Mouse (Mus musculus) naive thymus-derived CD4-positive, alpha-beta T cell, adult 2 months (primary cell): Measurements from ENCODE around the gene Hnrnpk.
A peak's percentile ranks its signal among the peaks of the same experiment; 100 is the strongest.
"Not testable (repeated sequence)": the region's sequence is repeated elsewhere in the genome, so short reads cannot be mapped to it uniquely, and the experiment has no call there.

Source experiments
- DNase-seq: peaks from one replicate; pipeline ENCODE4 v3.0.0-alpha.2; 2011; ENCODE audit warnings: low read depth

Hnrnpk gene

GRCm38 (mm10) chr13:58403243-58403642 lies at the start of gene Hnrnpk:
Gene Hnrnpk (minus strand): TSS chr13:58403343.
- peak; percentile 13 for DNase-seq

- DNase-seq, result no peak
Observed at GRCm38 (mm10) chr13:58452246-58452645, 49.1 kb upstream of the Hnrnpk start.

- no peak for DNase-seq
Observed at GRCm38 (mm10) chr13:58450459-58451182, 47.5 kb upstream of the Hnrnpk start.

GRCm38 (mm10) chr13:58446541-58446940 lies 43.4 kb upstream of the Hnrnpk start:
- no peak for DNase-seq

- DNase-seq, result no peak
Observed at GRCm38 (mm10) chr13:58443787-58444186, 40.6 kb upstream of the Hnrnpk start.

GRCm38 (mm10) chr13:58443326-58443725 lies 40.2 kb upstream of the Hnrnpk start:
- no peak for DNase-seq

GRCm38 (mm10) chr13:58439716-58440115 lies 36.6 kb upstream of the Hnrnpk start:
- DNase-seq, result no peak

- no peak for DNase-seq
Observed at GRCm38 (mm10) chr13:58423061-58423660, 20.0 kb upstream of the Hnrnpk start.

- DNase-seq, result no peak
Observed at GRCm38 (mm10) chr13:58422242-58422641, 19.1 kb upstream of the Hnrnpk start.

GRCm38 (mm10) chr13:58421026-58421425 lies 17.9 kb upstream of the Hnrnpk start:
- no peak for DNase-seq

GRCm38 (mm10) chr13:58419266-58419665 lies 16.1 kb upstream of the Hnrnpk start:
- no peak for DNase-seq

GRCm38 (mm10) chr13:58418656-58419055 lies 15.5 kb upstream of the Hnrnpk start:
- DNase-seq, result no peak

- no peak for DNase-seq
Observed at GRCm38 (mm10) chr13:58415838-58416237, 12.7 kb upstream of the Hnrnpk start.

- no peak for DNase-seq
Observed at GRCm38 (mm10) chr13:58415374-58415773, 12.2 kb upstream of the Hnrnpk start.

GRCm38 (mm10) chr13:58411073-58411472 lies 7.9 kb upstream of the Hnrnpk start:
- no peak for DNase-seq

GRCm38 (mm10) chr13:58402744-58403110 lies 416 bp downstream of the Hnrnpk start:
- no peak for DNase-seq

GRCm38 (mm10) chr13:58402003-58402743 lies 970 bp downstream of the Hnrnpk start, which contains the start of gene Rmi1:
Gene Rmi1 (plus strand): TSS chr13:58402248.
- peak; percentile 99 for DNase-seq

GRCm38 (mm10) chr13:58401135-58402002 lies 1.8 kb downstream of the Hnrnpk start:
- peak; percentile 85 for DNase-seq

- DNase-seq, result peak; percentile 40
Observed at GRCm38 (mm10) chr13:58400576-58400975, 2.6 kb downstream of the Hnrnpk start.

GRCm38 (mm10) chr13:58397651-58398050 lies 5.5 kb downstream of the Hnrnpk start:
- DNase-seq, result peak; percentile 9

- DNase-seq, result not testable (repeated sequence)
Observed at GRCm38 (mm10) chr13:58394392-58394791, 8.8 kb downstream of the Hnrnpk start.
